Mouse (Mus musculus): ENCODE results near the gene Cd200r1. TPM values are rescaled to one million over a fixed set of nuclear protein-coding genes. Genes with fewer than 3 reads are reported as not detected.

Gene Cd200r1
- polyA plus RNA-seq, 1 experiment from 2014 or later = 3.8 TPM

GRCm38 (mm10) chr16:44724847-44725246 is 40.7 kb upstream of the Cd200r1 start:
- 0% methylated on average over 14 of the region's 14 CpGs for WGBS (ENCODE audit: insufficient replicate concordance)
- peak overlapping the region; percentile 93 for H3K4me3 ChIP-seq (ENCODE audit: low read depth, low read length)
- no peaks in the 10 kb centered on the region for H3K27me3 ChIP-seq (ENCODE audit: control insufficient read depth, insufficient read depth, low read depth, low read length)
- H3K4me2 ChIP-seq (ENCODE audit: low read depth, low read length) = peak overlapping the region; percentile 93
- peaks cover 27% of the 10 kb centered on the region for H3K4me1 ChIP-seq (ENCODE audit: control insufficient read depth, low read depth, low read length)
- peak overlapping the region; percentile 86 for H3K9ac ChIP-seq (ENCODE audit: low read depth, low read length)
- H3K9me3 ChIP-seq (replicated peaks; ENCODE audit: control insufficient read depth, low read length) = no peaks in the 10 kb centered on the region
- H3K27ac ChIP-seq (ENCODE audit: low read length) = peak overlapping the region; percentile 82
- H3K36me3 ChIP-seq (ENCODE audit: control insufficient read depth, insufficient read depth) = peaks cover 6% of the 10 kb centered on the region; the same call in 1 of the 2 replicates
- ATAC-seq (ENCODE audit: low read depth) = no peak

DNA sequence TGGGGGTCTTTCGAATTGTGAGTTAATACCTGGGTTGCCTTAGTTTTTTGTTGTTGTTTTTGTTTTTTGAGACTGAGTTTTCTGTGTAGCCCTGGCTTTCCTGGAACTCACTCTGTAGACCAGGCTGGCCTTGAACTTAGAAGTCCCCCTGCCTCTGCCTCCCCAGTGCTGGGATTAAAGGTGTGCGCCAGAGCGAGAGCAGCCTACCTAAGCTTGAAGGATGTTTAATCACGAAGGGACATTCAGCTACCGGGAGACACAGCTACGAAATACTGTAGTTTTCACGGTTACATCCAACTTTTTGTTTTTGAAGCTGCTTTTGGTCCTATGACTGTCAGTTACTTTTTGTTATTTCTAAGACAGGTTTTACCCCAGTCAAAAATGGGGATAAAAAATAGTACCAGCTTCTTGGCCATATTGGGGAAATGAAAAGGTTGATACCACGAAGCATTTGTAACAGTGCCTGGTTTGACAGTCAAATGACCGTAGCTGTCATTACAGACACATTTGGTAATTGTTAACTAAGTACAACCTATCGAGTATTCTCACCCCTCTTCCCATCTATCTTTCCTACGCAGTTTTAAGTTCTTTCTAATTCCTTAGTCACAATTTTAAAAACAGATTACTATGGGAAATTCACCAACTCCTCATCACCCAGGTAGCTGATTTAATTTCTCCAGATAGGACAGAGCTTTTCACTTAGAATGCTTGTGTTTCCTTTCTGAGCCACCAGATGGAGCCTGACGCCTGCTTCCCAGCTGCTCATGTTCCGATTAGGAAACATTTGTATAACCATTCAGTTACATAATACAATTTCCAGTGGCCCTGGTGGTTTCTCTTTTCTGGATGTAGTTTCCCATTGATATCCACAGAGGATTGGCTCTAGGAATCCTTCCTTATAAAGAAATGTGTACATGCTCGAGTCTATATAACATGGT is 40.0 kb upstream of the Cd200r1 start:
- H3K9ac ChIP-seq (ENCODE audit: low read depth, low read length) = peak overlapping the region; percentile 86
- peaks cover 9% of the 10 kb centered on the region; the same call in 1 of the 2 replicates for H3K36me3 ChIP-seq (ENCODE audit: control insufficient read depth, insufficient read depth)
- peak overlapping the region; percentile 93 for H3K4me3 ChIP-seq (ENCODE audit: low read depth, low read length)
- H3K27ac ChIP-seq (ENCODE audit: low read length) = peak overlapping the region; percentile 82
- no peak for ATAC-seq (ENCODE audit: low read depth)
- 27% methylated on average over 14 of the region's 14 CpGs for WGBS (ENCODE audit: insufficient replicate concordance)
- no peaks in the 10 kb centered on the region for H3K27me3 ChIP-seq (ENCODE audit: control insufficient read depth, insufficient read depth, low read depth, low read length)
- peaks cover 27% of the 10 kb centered on the region for H3K4me1 ChIP-seq (ENCODE audit: control insufficient read depth, low read depth, low read length)
- no peaks in the 10 kb centered on the region for H3K9me3 ChIP-seq (replicated peaks; ENCODE audit: control insufficient read depth, low read length)
- H3K4me2 ChIP-seq (ENCODE audit: low read depth, low read length) = peak overlapping the region; percentile 93

- peaks cover 27% of the 10 kb centered on the region for H3K4me1 ChIP-seq (ENCODE audit: control insufficient read depth, low read depth, low read length)
- peaks cover 15% of the 10 kb centered on the region for H3K36me3 ChIP-seq (ENCODE audit: control insufficient read depth, insufficient read depth)
- WGBS (ENCODE audit: insufficient replicate concordance) = 59% methylated on average over 3 of the region's 3 CpGs
- H3K9ac ChIP-seq (ENCODE audit: low read depth, low read length) = no peak overlapping the region
- no peak overlapping the region for H3K4me2 ChIP-seq (ENCODE audit: low read depth, low read length)
- H3K27me3 ChIP-seq (ENCODE audit: control insufficient read depth, insufficient read depth, low read depth, low read length) = no peaks in the 10 kb centered on the region
- no peak for ATAC-seq (ENCODE audit: low read depth)
- H3K9me3 ChIP-seq (replicated peaks; ENCODE audit: control insufficient read depth, low read length) = no peaks in the 10 kb centered on the region
- no peak overlapping the region for H3K4me3 ChIP-seq (ENCODE audit: low read depth, low read length)
- H3K27ac ChIP-seq (ENCODE audit: low read length) = no peak overlapping the region
Measured at GRCm38 (mm10) chr16:44727525-44727924, 38.0 kb upstream of the Cd200r1 start.

DNA sequence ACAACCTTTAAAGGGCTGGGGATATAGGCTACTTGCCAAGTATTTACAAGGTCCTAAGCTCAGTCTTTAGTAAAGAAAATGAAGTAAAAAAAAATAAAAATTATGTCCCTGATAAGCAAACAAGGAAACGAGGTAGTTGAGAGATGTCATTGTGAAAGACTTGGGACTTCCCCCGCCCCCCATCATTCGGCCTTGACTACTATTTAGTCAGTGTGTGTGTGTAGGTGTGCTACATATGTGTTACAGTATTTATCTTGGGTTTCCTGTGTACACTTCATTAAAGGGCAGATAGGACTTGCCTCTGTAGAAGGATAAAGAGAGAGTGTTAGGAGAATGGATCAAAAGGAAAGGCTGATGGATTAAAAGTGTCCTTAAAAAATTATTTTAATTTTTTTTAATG is 31.5 kb upstream of the Cd200r1 start:
- no peak for ATAC-seq (ENCODE audit: low read depth)
- Histone ChIP-seq H3K4me2 (ENCODE audit: low read depth, low read length) (no peak overlapping the region), H3K9ac (ENCODE audit: low read depth, low read length) (no peak overlapping the region), H3K27ac (ENCODE audit: low read length) (no peak overlapping the region), H3K4me3 (ENCODE audit: low read depth, low read length) (no peak overlapping the region), H3K27me3 (ENCODE audit: control insufficient read depth, insufficient read depth, low read depth, low read length) (no peaks in the 10 kb centered on the region), H3K36me3 (ENCODE audit: control insufficient read depth, insufficient read depth) (peaks cover 40% of the 10 kb centered on the region), H3K9me3 (replicated peaks; ENCODE audit: control insufficient read depth, low read length) (no peaks in the 10 kb centered on the region), H3K4me1 (ENCODE audit: control insufficient read depth, low read depth, low read length) (no peaks in the 10 kb centered on the region)
- whole genome bisulfite sequencing (ENCODE audit: insufficient replicate concordance) = 60% methylated on average over 3 of the region's 3 CpGs

DNA sequence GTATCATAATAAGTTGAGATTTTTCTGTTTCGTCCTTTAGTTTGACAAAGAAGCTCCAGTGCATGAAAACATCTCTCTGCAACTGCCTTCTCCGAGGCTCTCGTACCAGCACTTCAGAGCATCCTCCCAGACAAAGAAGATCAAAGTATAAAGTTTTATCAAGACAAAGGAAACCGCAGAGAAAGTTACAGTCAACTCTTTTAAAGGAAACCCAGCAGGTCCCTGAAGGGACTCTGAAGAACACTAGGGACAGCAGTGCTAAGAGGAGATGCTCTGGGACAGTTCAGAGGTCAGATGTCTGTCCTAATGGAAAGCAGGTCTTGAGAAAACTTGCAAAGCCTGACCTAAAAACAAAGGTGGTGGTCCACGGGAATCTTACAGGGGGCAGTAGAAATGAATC is 29.9 kb upstream of the Cd200r1 start:
- 81% methylated on average over 5 of the region's 5 CpGs for WGBS (ENCODE audit: insufficient replicate concordance)
- no peak overlapping the region for H3K4me2 ChIP-seq (ENCODE audit: low read depth, low read length)
- no peak overlapping the region for H3K4me3 ChIP-seq (ENCODE audit: low read depth, low read length)
- no peak overlapping the region for H3K27ac ChIP-seq (ENCODE audit: low read length)
- no peak for ATAC-seq (ENCODE audit: low read depth)
- peaks cover 33% of the 10 kb centered on the region for H3K36me3 ChIP-seq (ENCODE audit: control insufficient read depth, insufficient read depth)
- H3K9ac ChIP-seq (ENCODE audit: low read depth, low read length) = no peak overlapping the region
- no peaks in the 10 kb centered on the region for H3K27me3 ChIP-seq (ENCODE audit: control insufficient read depth, insufficient read depth, low read depth, low read length)
- H3K9me3 ChIP-seq (replicated peaks; ENCODE audit: control insufficient read depth, low read length) = no peaks in the 10 kb centered on the region
- no peaks in the 10 kb centered on the region for H3K4me1 ChIP-seq (ENCODE audit: control insufficient read depth, low read depth, low read length)

DNA sequence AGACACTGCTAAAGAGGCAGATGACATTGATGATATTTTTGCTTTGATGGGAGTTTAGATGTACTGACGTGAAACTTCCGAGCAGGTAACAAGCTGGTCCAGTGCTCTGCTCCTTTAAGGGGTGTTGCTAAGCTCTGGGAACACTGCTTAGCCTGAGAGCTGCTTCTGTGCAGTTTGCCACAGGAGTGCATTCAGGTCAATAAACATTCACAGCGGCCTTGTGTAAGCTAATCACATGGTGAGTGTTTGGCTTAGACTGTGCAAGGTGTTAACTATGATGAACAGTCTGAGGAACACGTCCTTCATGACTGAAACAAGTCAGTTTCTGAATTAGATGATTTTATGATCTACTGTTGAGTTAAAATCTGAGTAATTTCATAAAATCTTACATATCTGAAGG is 29.4 kb upstream of the Cd200r1 start:
- H3K27me3 ChIP-seq (ENCODE audit: control insufficient read depth, insufficient read depth, low read depth, low read length) = no peaks in the 10 kb centered on the region
- 73% methylated on average over 4 of the region's 4 CpGs for WGBS (ENCODE audit: insufficient replicate concordance)
- no peak overlapping the region for H3K27ac ChIP-seq (ENCODE audit: low read length)
- no peaks in the 10 kb centered on the region for H3K9me3 ChIP-seq (replicated peaks; ENCODE audit: control insufficient read depth, low read length)
- no peak overlapping the region for H3K9ac ChIP-seq (ENCODE audit: low read depth, low read length)
- peaks cover 33% of the 10 kb centered on the region for H3K36me3 ChIP-seq (ENCODE audit: control insufficient read depth, insufficient read depth)
- no peak overlapping the region for H3K4me2 ChIP-seq (ENCODE audit: low read depth, low read length)
- peak; percentile 83 for ATAC-seq (ENCODE audit: low read depth)
- H3K4me3 ChIP-seq (ENCODE audit: low read depth, low read length) = no peak overlapping the region
- H3K4me1 ChIP-seq (ENCODE audit: control insufficient read depth, low read depth, low read length) = no peaks in the 10 kb centered on the region

DNA sequence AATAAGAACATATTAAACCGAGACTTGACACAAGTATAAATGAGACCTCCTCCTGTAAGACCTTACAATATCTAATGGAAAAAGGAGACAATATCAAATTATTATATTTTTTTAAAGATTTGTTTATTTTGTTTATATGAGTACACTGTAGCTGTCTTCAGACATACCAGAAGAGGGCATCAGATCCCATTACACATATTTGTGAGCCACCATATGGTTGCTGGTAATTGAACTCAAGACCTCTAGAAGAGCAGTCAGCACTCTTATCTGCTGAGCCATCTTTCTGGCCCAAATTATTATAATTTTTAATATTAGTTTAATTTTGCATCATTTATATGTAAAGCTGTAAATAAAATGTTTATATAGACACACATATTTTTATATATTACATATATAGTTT is 22.8 kb upstream of the Cd200r1 start:
- Histone ChIP-seq H3K4me3 (ENCODE audit: low read depth, low read length) (no peak overlapping the region), H3K9me3 (replicated peaks; ENCODE audit: control insufficient read depth, low read length) (no peaks in the 10 kb centered on the region), H3K4me2 (ENCODE audit: low read depth, low read length) (no peak overlapping the region), H3K36me3 (ENCODE audit: control insufficient read depth, insufficient read depth) (peaks cover 3% of the 10 kb centered on the region; the same call in 1 of the 2 replicates), H3K27me3 (ENCODE audit: control insufficient read depth, insufficient read depth, low read depth, low read length) (no peaks in the 10 kb centered on the region), H3K9ac (ENCODE audit: low read depth, low read length) (no peak overlapping the region), H3K4me1 (ENCODE audit: control insufficient read depth, low read depth, low read length) (peaks cover 12% of the 10 kb centered on the region), H3K27ac (ENCODE audit: low read length) (no peak overlapping the region)
- WGBS (ENCODE audit: insufficient replicate concordance) = 74% methylated on average over 1 of the region's 1 CpGs
- no peak for ATAC-seq (ENCODE audit: low read depth)

DNA sequence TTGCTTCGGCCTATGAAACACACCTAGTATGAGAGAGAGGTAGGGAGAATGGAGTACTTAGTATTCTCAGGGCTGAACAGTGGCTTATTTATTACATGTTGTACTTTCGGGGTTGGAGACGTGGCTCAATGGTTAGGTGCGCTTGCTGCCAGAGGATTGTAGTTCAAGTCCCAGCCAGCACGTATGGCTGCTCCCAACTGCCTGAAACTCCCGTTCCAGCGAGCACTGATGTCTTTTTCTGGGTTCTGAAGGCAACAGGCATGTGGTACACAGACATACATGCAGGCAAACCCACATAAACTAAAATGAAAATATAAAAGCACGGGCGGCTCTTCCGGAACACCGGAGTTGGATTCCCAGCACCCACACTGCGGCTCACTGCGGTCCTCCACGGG is 20.1 kb upstream of the Cd200r1 start:
- WGBS (ENCODE audit: insufficient replicate concordance) = 6% methylated on average over 14 of the region's 14 CpGs

DNA sequence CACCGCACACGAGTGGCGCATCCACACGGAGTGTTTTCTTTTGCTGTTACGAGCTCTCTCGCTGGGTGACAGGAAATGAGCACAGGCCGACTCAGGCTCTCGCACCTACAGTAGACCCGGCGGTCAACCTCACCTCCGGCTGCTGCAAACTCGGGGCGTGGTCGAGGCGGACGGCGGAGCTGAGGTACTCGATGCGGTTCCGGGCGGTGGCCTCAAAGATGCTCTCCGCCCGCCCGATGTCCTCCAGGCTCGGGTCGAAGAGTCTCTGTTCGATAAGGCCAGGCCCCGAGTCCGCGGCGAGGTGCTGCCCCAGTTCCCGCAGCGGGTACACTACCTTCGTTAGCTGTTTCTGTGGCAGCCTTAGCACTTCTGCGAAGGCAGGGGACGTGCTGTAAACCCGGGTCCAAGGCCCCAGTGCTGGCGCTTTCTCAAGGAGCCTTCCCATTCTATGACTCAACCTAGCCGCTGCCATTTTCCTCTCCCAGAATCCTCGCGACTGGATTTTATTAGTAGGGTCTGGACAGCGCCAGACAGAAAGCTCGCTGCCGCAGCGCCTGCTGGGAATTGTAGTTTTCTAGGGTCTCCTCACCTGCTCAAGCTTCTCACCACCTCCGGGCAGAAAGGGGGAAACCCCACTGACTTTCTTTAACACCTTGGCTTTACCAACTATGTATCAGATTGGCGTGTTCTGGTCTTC is 19.5 kb upstream of the Cd200r1 start, which contains the start of gene Gtpbp8:
Gtpbp8 (minus strand) TSS at position 498 of the 697 bp plus-strand sequence.
- peak within 1 kb of the TSS; percentile 88 for H3K27ac ChIP-seq (ENCODE audit: low read length)
- under 1% methylated on average over 47 of the region's 47 CpGs for WGBS (ENCODE audit: insufficient replicate concordance)
- H3K4me1 ChIP-seq (ENCODE audit: control insufficient read depth, low read depth, low read length) = peaks cover 12% of the 10 kb centered on the region
- peak within 1 kb of the TSS; percentile 82 for H3K4me2 ChIP-seq (ENCODE audit: low read depth, low read length)
- no peaks in the 10 kb centered on the region for H3K9me3 ChIP-seq (replicated peaks; ENCODE audit: control insufficient read depth, low read length)
- H3K36me3 ChIP-seq (ENCODE audit: control insufficient read depth, insufficient read depth) = no peaks in the 10 kb centered on the region
- peak within 1 kb of the TSS; percentile 75 for H3K4me3 ChIP-seq (ENCODE audit: low read depth, low read length)
- peak within 1 kb of the TSS; percentile 73 for H3K9ac ChIP-seq (ENCODE audit: low read depth, low read length)
- ATAC-seq (ENCODE audit: low read depth) = peak; percentile 93
- no peaks in the 10 kb centered on the region for H3K27me3 ChIP-seq (ENCODE audit: control insufficient read depth, insufficient read depth, low read depth, low read length)

More for the DNA sequence above, 20.1 kb upstream of the Cd200r1 start:
- H3K4me2 ChIP-seq (ENCODE audit: low read depth, low read length) = peak overlapping the region; percentile 82
- peak overlapping the region; percentile 73 for H3K9ac ChIP-seq (ENCODE audit: low read depth, low read length)
- H3K36me3 ChIP-seq (ENCODE audit: control insufficient read depth, insufficient read depth) = no peaks in the 10 kb centered on the region
- H3K4me1 ChIP-seq (ENCODE audit: control insufficient read depth, low read depth, low read length) = peaks cover 12% of the 10 kb centered on the region
- no peaks in the 10 kb centered on the region for H3K27me3 ChIP-seq (ENCODE audit: control insufficient read depth, insufficient read depth, low read depth, low read length)
- no peaks in the 10 kb centered on the region for H3K9me3 ChIP-seq (replicated peaks; ENCODE audit: control insufficient read depth, low read length)
- peak; percentile 8; the same call in 1 of the 2 replicates for ATAC-seq (ENCODE audit: low read depth)
- peak overlapping the region; percentile 75 for H3K4me3 ChIP-seq (ENCODE audit: low read depth, low read length)
- peak overlapping the region; percentile 88 for H3K27ac ChIP-seq (ENCODE audit: low read length)

Data from liver, embryonic 16.5 days (tissue).